Mouse (Mus musculus) MEL (cell line): Measurements from ENCODE around the gene Gmeb2. TPM values are rescaled to one million over a fixed set of nuclear protein-coding genes. Genes with fewer than 3 reads are reported as not detected.

Source experiments
- DNase-seq: peaks from one replicate; pipeline ENCODE4 v3.0.0; 2011; ENCODE audit warnings: low read depth, low spot score
- H3K27ac ChIP-seq: 2 replicates; pipeline ENCODE4 v1.5.1; 2012; ENCODE audit warnings: low read depth, mild to moderate bottlenecking, control low read depth, low read length, moderate library complexity; ENCODE audit not compliant: control insufficient read depth
- H3K27me3 ChIP-seq, 2 experiments: fragments of 150-350 bp in 1 of 2; sonication (generic) in 1 of 2; 2 replicates each; pipeline ENCODE4 v1.6.1; 2012; ENCODE audit warnings: low read length in 2 of 2, mild to moderate bottlenecking in 2 of 2, improper control_type of control experiment in 1 of 2, moderate library complexity in 1 of 2; ENCODE audit not compliant: insufficient read depth in 2 of 2, control insufficient read depth in 1 of 2
- H3K36me3 ChIP-seq, 2 experiments: 2 replicates each; pipeline ENCODE4 v1.6.1; 2012 to 2014; ENCODE audit warnings: low read length in 2 of 2, improper control_type of control experiment in 1 of 2, inconsistent platforms in 1 of 2, mild to moderate bottlenecking in 1 of 2; ENCODE audit not compliant: insufficient read depth in 2 of 2, control insufficient read depth in 1 of 2
- H3K4me1 ChIP-seq, 2 experiments: fragments of 150-350 bp in 1 of 2; sonication (generic) in 1 of 2; 2 replicates each; pipeline ENCODE4 v1.6.1; 2012; ENCODE audit warnings: low read length in 2 of 2, improper control_type of control experiment in 1 of 2, mild to moderate bottlenecking in 1 of 2; ENCODE audit not compliant: insufficient read depth in 2 of 2, control insufficient read depth in 1 of 2
- H3K4me3 ChIP-seq, 2 experiments: fragments of 150-350 bp in 1 of 2; sonication (generic) in 1 of 2; 2 replicates each; pipeline ENCODE4 v1.5.1; 2012; ENCODE audit warnings: low read depth in 2 of 2, low read length in 2 of 2, mild to moderate bottlenecking in 2 of 2, moderate library complexity in 2 of 2, control low read depth in 1 of 2, improper control_type of control experiment in 1 of 2; ENCODE audit not compliant: control insufficient read depth in 1 of 2, insufficient read depth in 1 of 2
- H3K79me2 ChIP-seq: 2 replicates; pipeline ENCODE4 v1.6.1; 2012; ENCODE audit warnings: mild to moderate bottlenecking, low read length, moderate library complexity; ENCODE audit not compliant: control insufficient read depth, poor library complexity, insufficient read depth
- H3K9ac ChIP-seq: 2 replicates; pipeline ENCODE4 v1.6.1; 2012; ENCODE audit warnings: low read depth, mild to moderate bottlenecking, control low read depth, low read length, moderate library complexity; ENCODE audit not compliant: control insufficient read depth, poor library complexity, severe bottlenecking
- H3K9me3 ChIP-seq: fragments of 150-350 bp; sonication (generic); replicated peaks from 2 replicates; pipeline ENCODE4 v1.6.1; 2012; ENCODE audit warnings: mild to moderate bottlenecking, low read length, improper control_type of control experiment, moderate library complexity; ENCODE audit not compliant: insufficient read depth
- BHLHE40 ChIP-seq: IDR thresholded peaks from 2 replicates; pipeline ENCODE4 v1.6.1; 2012; ENCODE audit warnings: low read depth, mild to moderate bottlenecking, inconsistent platforms, low read length, improper control_type of control experiment, borderline replicate concordance
- CHD1 ChIP-seq: IDR thresholded peaks from 2 replicates; pipeline ENCODE4 v1.6.1; 2012; ENCODE audit warnings: low read depth, mild to moderate bottlenecking, inconsistent platforms, low read length, improper control_type of control experiment
- CHD2 ChIP-seq: IDR thresholded peaks from 2 replicates; pipeline ENCODE4 v1.6.1; 2011; ENCODE audit warnings: low read length, improper control_type of control experiment
- E2F4 ChIP-seq: IDR thresholded peaks from 2 replicates; pipeline ENCODE4 v1.6.1; 2011; ENCODE audit warnings: low read depth, low read length, improper control_type of control experiment, borderline replicate concordance
- EP300 ChIP-seq, 2 experiments: IDR thresholded peaks; 2 replicates each; pipeline ENCODE4 v1.6.1; 2011; ENCODE audit warnings: improper control_type of control experiment in 2 of 2, low read length in 2 of 2, low read depth in 1 of 2, mild to moderate bottlenecking in 1 of 2
- JUND ChIP-seq: IDR thresholded peaks from 2 replicates; pipeline ENCODE4 v1.6.1; 2011; ENCODE audit warnings: low read depth, mild to moderate bottlenecking, improper control_type of control experiment, low read length
- KAT2A ChIP-seq: conservative IDR thresholded peaks from 2 replicates; pipeline ENCODE4 v1.6.1; 2012; ENCODE audit warnings: low read depth, low read length, improper control_type of control experiment, inconsistent platforms
- MXI1 ChIP-seq: IDR thresholded peaks from 2 replicates; pipeline ENCODE4 v1.6.1; 2011; ENCODE audit warnings: mild to moderate bottlenecking, low read depth, low read length, improper control_type of control experiment
- NELFE ChIP-seq: IDR thresholded peaks from 2 replicates; pipeline ENCODE4 v1.6.1; 2011; ENCODE audit warnings: low read depth, low read length, improper control_type of control experiment
- POLR2A ChIP-seq, 2 experiments: IDR thresholded peaks; 2 replicates each; pipeline ENCODE4 v1.6.1; 2011 to 2012; ENCODE audit warnings: low read length in 2 of 2, mild to moderate bottlenecking in 2 of 2, control low read depth in 1 of 2, improper control_type of control experiment in 1 of 2, low read depth in 1 of 2, moderate library complexity in 1 of 2; ENCODE audit not compliant: control insufficient read depth in 1 of 2, insufficient read depth in 1 of 2, poor library complexity in 1 of 2
- POLR2AphosphoS5 ChIP-seq: IDR thresholded peaks from 2 replicates; pipeline ENCODE4 v1.6.1; 2012; ENCODE audit warnings: low read depth, borderline replicate concordance, mild to moderate bottlenecking, inconsistent platforms, low read length, moderate library complexity, mixed read lengths
- RCOR1 ChIP-seq: IDR thresholded peaks from 2 replicates; pipeline ENCODE4 v1.6.1; 2012; ENCODE audit warnings: low read depth, mild to moderate bottlenecking, inconsistent platforms, low read length, improper control_type of control experiment
- SIN3A ChIP-seq: IDR thresholded peaks from 2 replicates; pipeline ENCODE4 v1.6.1; 2012; ENCODE audit warnings: low read length, improper control_type of control experiment, inconsistent platforms
- TAL1 ChIP-seq: IDR thresholded peaks from 2 replicates; pipeline ENCODE4 v1.6.1; 2012; ENCODE audit warnings: mild to moderate bottlenecking, inconsistent platforms, low read length, moderate library complexity, mixed read lengths
- UBTF ChIP-seq: IDR thresholded peaks from 2 replicates; pipeline ENCODE4 v1.6.1; 2012; ENCODE audit warnings: low read depth, mild to moderate bottlenecking, inconsistent platforms, low read length, improper control_type of control experiment, moderate library complexity, borderline replicate concordance; ENCODE audit not compliant: insufficient read depth
- USF1 ChIP-seq: IDR thresholded peaks from 2 replicates; pipeline ENCODE4 v1.6.1; 2014; ENCODE audit warnings: low read depth, mild to moderate bottlenecking, inconsistent platforms, low read length, improper control_type of control experiment, moderate library complexity
- ZC3H11A ChIP-seq: IDR thresholded peaks from 2 replicates; pipeline ENCODE4 v1.6.1; 2012; ENCODE audit warnings: low read depth, mild to moderate bottlenecking, inconsistent platforms, low read length, improper control_type of control experiment
- ZKSCAN1 ChIP-seq: IDR thresholded peaks from 2 replicates; pipeline ENCODE4 v1.6.1; 2012; ENCODE audit warnings: low read depth, mild to moderate bottlenecking, inconsistent platforms, low read length, improper control_type of control experiment, moderate library complexity
- polyA plus RNA-seq, 2 experiments: library from polyadenylated mRNA; stranded (reverse) in 1 of 2; unstranded in 1 of 2; fragments of >175 nt in 1 of 2; fragments of >200 nt in 1 of 2; gene quantifications; 2 replicates each; pipeline versions ENCODE4 v1.2.1 to v1.2.4; 2012; ENCODE audit warnings: low replicate concordance in 2 of 2, low read depth in 1 of 2; ENCODE audit not compliant: insufficient read length in 2 of 2, insufficient read depth in 1 of 2, missing spikeins in 1 of 2
- total RNA-seq: library from RNA; depleted of rRNA; stranded (reverse); fragments of 300-350 nt; gene quantifications from 2 replicates; pipeline ENCODE4 v1.2.3, GENCODE M21; 2012

The Gmeb2 gene
- total and polyA plus RNA-seq, 3 experiments = 8.3 to 16.9 TPM; not detected in 1

- no peak for TF ChIP-seq UBTF
- TF ChIP-seq EP300 (IDR thresholded peaks at IDR 0.05; ENCODE audit: low read depth in 1 of 2, low read length in 2 of 2) = no peak
- TF ChIP-seq NELFE = peak; percentile 70
- no peak for TF ChIP-seq USF1
- no peak for TF ChIP-seq RCOR1
- TF ChIP-seq POLR2AphosphoS5 = no peak
- TF ChIP-seq JUND = no peak
- TF ChIP-seq SIN3A = peak; percentile 54; the same call in 1 of the 2 replicates
- TF ChIP-seq BHLHE40 = no peak
- no peak for TF ChIP-seq TAL1
- no peak for TF ChIP-seq ZC3H11A
- no peak for TF ChIP-seq MXI1
- TF ChIP-seq CHD2 = no peak
Measured at GRCm38 (mm10) chr2:181287338-181287957, 387 bp downstream of the Gmeb2 start (continued).

- Histone ChIP-seq H3K4me3 (peak overlapping the region; percentile 91), H3K27ac (peak overlapping the region; percentile 92), H3K79me2 (peaks cover 18% of the 10 kb centered on the region), H3K36me3 (peaks cover 2 to 17% of the 10 kb centered on the region in 2 experiments), H3K4me1 (peaks cover 2 to 13% of the 10 kb centered on the region in 2 experiments; a peak in 3 of 4 replicates), H3K9me3 (no peaks in the 10 kb centered on the region), H3K9ac (peak overlapping the region; percentile 95), H3K27me3 (no peaks in the 10 kb centered on the region)
- DNase-seq = peak; percentile 25
- TF ChIP-seq MXI1 (0 out of 2 replicates have a peak, but pooled peaks have one; percentile 35), BHLHE40 (no peak), CHD1 (peak; percentile 91), E2F4 (0 out of 2 replicates have a peak, but pooled peaks have one; percentile 50)
Measured at GRCm38 (mm10) chr2:181286629-181287337, 1.1 kb downstream of the Gmeb2 start.

GRCm38 (mm10) chr2:181279968-181280367 is 7.9 kb downstream of the Gmeb2 start:
- Histone ChIP-seq H3K27ac (no peak overlapping the region), H3K9me3 (no peaks in the 10 kb centered on the region), H3K9ac (no peak overlapping the region), H3K79me2 (peaks cover 2% of the 10 kb centered on the region; the same call in 1 of the 2 replicates), H3K36me3 (peaks cover 5 to 21% of the 10 kb centered on the region in 2 experiments), H3K27me3 (no peaks in the 10 kb centered on the region), H3K4me1 (peaks cover 4 to 12% of the 10 kb centered on the region in 2 experiments; a peak in 3 of 4 replicates), H3K4me3 (no peak overlapping the region)
- TF ChIP-seq ZKSCAN1 = no peak
- TF ChIP-seq POLR2A (IDR thresholded peaks at IDR 0.05; ENCODE audit: control insufficient read depth in 1 of 2, insufficient read depth in 1 of 2, low read depth in 1 of 2, low read length in 2 of 2, poor library complexity in 1 of 2) = no peak
- TF ChIP-seq KAT2A = no peak
- no peak for TF ChIP-seq TAL1
- no peak for DNase-seq
